Mouse (Mus musculus): Measurements from ENCODE around the gene Psmd13. TPM values are rescaled to one million over a fixed set of nuclear protein-coding genes. Genes with fewer than 3 reads are reported as not detected.
A peak's percentile ranks its signal among the peaks of the same experiment; 100 is the strongest.

Gene Psmd13
- polyA plus RNA-seq, 1 experiment from 2014 or later, result 112 TPM

GRCm38 (mm10) chr7:140859997-140860396 is 21.8 kb upstream of the Psmd13 start:
- TF ChIP-seq CTCF (IDR thresholded peaks at IDR 0.05; ENCODE audit: low read depth) (no peak), EP300 (IDR thresholded peaks at IDR 0.05; ENCODE audit: low read depth) (no peak)
- Histone ChIP-seq H3K9me3 (ENCODE audit: low read length) (no peaks in the 10 kb centered on the region), H3K4me3 (ENCODE audit: low read depth, low read length) (no peak overlapping the region), H3K36me3 (replicated peaks; ENCODE audit: insufficient read depth, low read length) (peaks cover 60% of the 10 kb centered on the region), H3K9ac (replicated peaks) (no peak overlapping the region), H3K4me1 (ENCODE audit: insufficient read depth) (peaks cover 16% of the 10 kb centered on the region), H3K27me3 (ENCODE audit: insufficient read depth, low read length) (no peaks in the 10 kb centered on the region), H3K4me2 (ENCODE audit: low read depth, low read length) (no peak overlapping the region), H3K27ac (ENCODE audit: low read depth) (no peak overlapping the region)
- ATAC-seq (no peak), DNase-seq (no peak)
- 78% methylated on average over 6 of the region's 6 CpGs for WGBS (ENCODE audit: insufficient replicate concordance)

- TF ChIP-seq CTCF (IDR thresholded peaks at IDR 0.05; ENCODE audit: low read depth) (no peak), EP300 (IDR thresholded peaks at IDR 0.05; ENCODE audit: low read depth) (no peak)
- H3K27me3 ChIP-seq (ENCODE audit: insufficient read depth, low read length), result no peaks in the 10 kb centered on the region
- peaks cover 12% of the 10 kb centered on the region for H3K4me1 ChIP-seq (ENCODE audit: insufficient read depth)
- H3K27ac ChIP-seq (ENCODE audit: low read depth), result no peak overlapping the region
- no peak overlapping the region for H3K4me3 ChIP-seq (ENCODE audit: low read depth, low read length)
- ATAC-seq (no peak), DNase-seq (no peak)
- H3K36me3 ChIP-seq (replicated peaks; ENCODE audit: insufficient read depth, low read length), result peaks cover 61% of the 10 kb centered on the region
- H3K9me3 ChIP-seq (ENCODE audit: low read length), result no peaks in the 10 kb centered on the region
- WGBS (ENCODE audit: insufficient replicate concordance), result 82% methylated on average over 5 of the region's 5 CpGs
- no peak overlapping the region for H3K9ac ChIP-seq (replicated peaks)
- H3K4me2 ChIP-seq (ENCODE audit: low read depth, low read length), result no peak overlapping the region
These were observed 21.0 kb upstream of the Psmd13 start for GRCm38 (mm10) chr7:140860728-140861127.

DNA sequence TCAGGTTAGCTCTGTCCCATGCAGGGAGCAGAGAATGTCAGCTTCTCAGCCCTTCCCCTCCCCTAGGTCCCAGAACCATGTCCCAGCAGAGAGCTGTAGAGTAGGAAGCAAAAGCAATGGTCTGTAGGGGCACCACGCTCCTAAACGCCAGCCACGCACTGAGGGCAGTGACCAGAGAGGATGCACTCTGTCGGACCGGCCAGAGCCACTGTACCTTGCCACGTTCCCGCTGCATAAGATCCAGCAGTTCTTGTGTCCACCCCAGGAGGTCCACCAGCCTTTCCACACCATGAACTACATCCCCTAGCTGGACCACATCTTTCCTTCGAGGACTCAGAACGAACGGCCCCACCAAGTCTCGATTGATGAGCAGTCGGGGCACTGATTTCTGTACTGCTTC is 17.0 kb upstream of the Psmd13 start:
- TF ChIP-seq EP300 (IDR thresholded peaks at IDR 0.05; ENCODE audit: low read depth), result no peak
- TF ChIP-seq CTCF (IDR thresholded peaks at IDR 0.05; ENCODE audit: low read depth), result no peak
- Histone ChIP-seq H3K27me3 (ENCODE audit: insufficient read depth, low read length) (no peaks in the 10 kb centered on the region), H3K27ac (ENCODE audit: low read depth) (no peak overlapping the region), H3K4me1 (ENCODE audit: insufficient read depth) (no peaks in the 10 kb centered on the region), H3K9me3 (ENCODE audit: low read length) (no peaks in the 10 kb centered on the region), H3K4me3 (ENCODE audit: low read depth, low read length) (no peak overlapping the region), H3K4me2 (ENCODE audit: low read depth, low read length) (no peak overlapping the region), H3K9ac (replicated peaks) (no peak overlapping the region), H3K36me3 (replicated peaks; ENCODE audit: insufficient read depth, low read length) (peaks cover 70% of the 10 kb centered on the region)
- no peak for ATAC-seq
- WGBS (ENCODE audit: insufficient replicate concordance), result 89% methylated on average over 12 of the region's 12 CpGs
- no peak for DNase-seq

DNA sequence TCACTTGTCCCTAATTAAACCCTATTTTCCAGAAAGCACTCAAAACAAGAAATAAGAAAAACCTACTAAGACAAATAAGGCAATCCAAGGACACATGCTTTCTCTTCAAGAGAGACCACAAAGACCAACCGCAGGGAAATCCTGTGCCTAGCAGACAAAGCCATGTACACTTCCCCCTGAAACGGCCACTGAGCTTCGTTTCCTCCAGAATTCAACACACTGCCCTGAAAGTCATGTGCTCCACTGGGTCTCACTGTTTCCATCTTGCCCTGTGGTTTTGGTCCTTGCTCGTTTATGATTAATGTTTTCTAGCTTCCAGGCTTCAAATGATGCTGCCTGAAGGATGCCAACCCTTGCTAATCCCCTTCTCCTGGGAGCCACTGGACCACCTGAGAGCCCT is 7.5 kb upstream of the Psmd13 start:
- peak; percentile 46; the same call in 1 of the 2 replicates for ATAC-seq
- Histone ChIP-seq H3K27ac (ENCODE audit: low read depth) (peak overlapping the region; percentile 48; the same call in 1 of the 2 replicates), H3K9ac (replicated peaks) (no peak overlapping the region), H3K27me3 (ENCODE audit: insufficient read depth, low read length) (no peaks in the 10 kb centered on the region), H3K4me1 (ENCODE audit: insufficient read depth) (peaks cover 14% of the 10 kb centered on the region), H3K9me3 (ENCODE audit: low read length) (no peaks in the 10 kb centered on the region), H3K36me3 (replicated peaks; ENCODE audit: insufficient read depth, low read length) (peaks cover 39% of the 10 kb centered on the region), H3K4me2 (ENCODE audit: low read depth, low read length) (no peak overlapping the region), H3K4me3 (ENCODE audit: low read depth, low read length) (no peak overlapping the region)
- DNase-seq, result no peak
- no peak for TF ChIP-seq CTCF (IDR thresholded peaks at IDR 0.05; ENCODE audit: low read depth)
- TF ChIP-seq EP300 (IDR thresholded peaks at IDR 0.05; ENCODE audit: low read depth), result no peak
- WGBS (ENCODE audit: insufficient replicate concordance), result 44% methylated on average over 4 of the region's 4 CpGs

- peaks cover 25% of the 10 kb centered on the region for H3K36me3 ChIP-seq (replicated peaks; ENCODE audit: insufficient read depth, low read length)
- H3K27ac ChIP-seq (ENCODE audit: low read depth), result no peak overlapping the region
- no peak overlapping the region for H3K9ac ChIP-seq (replicated peaks)
- H3K27me3 ChIP-seq (ENCODE audit: insufficient read depth, low read length), result no peaks in the 10 kb centered on the region
- H3K4me1 ChIP-seq (ENCODE audit: insufficient read depth), result peaks cover 20% of the 10 kb centered on the region
- WGBS (ENCODE audit: insufficient replicate concordance), result 48% methylated on average over 6 of the region's 6 CpGs
- H3K4me3 ChIP-seq (ENCODE audit: low read depth, low read length), result no peak overlapping the region
- no peaks in the 10 kb centered on the region for H3K9me3 ChIP-seq (ENCODE audit: low read length)
- DNase-seq (no peak), ATAC-seq (no peak)
- no peak overlapping the region for H3K4me2 ChIP-seq (ENCODE audit: low read depth, low read length)
- TF ChIP-seq CTCF (IDR thresholded peaks at IDR 0.05; ENCODE audit: low read depth), result no peak
- TF ChIP-seq EP300 (IDR thresholded peaks at IDR 0.05; ENCODE audit: low read depth), result no peak
These were observed 4.4 kb upstream of the Psmd13 start for GRCm38 (mm10) chr7:140877364-140877763.

DNA sequence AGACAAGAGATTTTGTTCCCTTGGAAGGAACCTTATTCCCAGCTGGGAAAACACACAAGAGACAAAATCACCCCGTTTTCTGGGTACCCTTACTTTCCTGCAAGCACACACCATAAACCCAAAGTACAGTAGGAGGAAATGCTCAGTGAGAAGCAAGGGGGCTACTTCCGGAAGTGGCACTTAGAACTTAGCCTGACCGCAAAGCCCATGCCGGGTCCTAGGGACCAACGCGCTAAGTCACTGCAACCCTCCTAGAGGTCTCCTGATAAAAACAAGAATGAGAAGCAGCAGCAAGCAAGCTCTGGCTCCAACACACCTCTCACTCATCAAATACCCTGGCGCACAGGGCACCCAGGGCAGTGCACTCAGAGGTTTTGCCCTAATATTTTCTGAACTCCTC is 2.4 kb upstream of the Psmd13 start:
- TF ChIP-seq EP300 (IDR thresholded peaks at IDR 0.05; ENCODE audit: low read depth) (no peak), CTCF (IDR thresholded peaks at IDR 0.05; ENCODE audit: low read depth) (no peak)
- DNase-seq (no peak), ATAC-seq (no peak)
- Histone ChIP-seq H3K9ac (replicated peaks) (peak overlapping the region; percentile 47), H3K4me1 (ENCODE audit: insufficient read depth) (peaks cover 25% of the 10 kb centered on the region), H3K9me3 (ENCODE audit: low read length) (no peaks in the 10 kb centered on the region), H3K4me3 (ENCODE audit: low read depth, low read length) (no peak overlapping the region), H3K27me3 (ENCODE audit: insufficient read depth, low read length) (no peaks in the 10 kb centered on the region), H3K27ac (ENCODE audit: low read depth) (peak overlapping the region; percentile 93), H3K36me3 (replicated peaks; ENCODE audit: insufficient read depth, low read length) (peaks cover 23% of the 10 kb centered on the region), H3K4me2 (ENCODE audit: low read depth, low read length) (peak overlapping the region; percentile 89)
- WGBS (ENCODE audit: insufficient replicate concordance), result 32% methylated on average over 7 of the region's 7 CpGs

GRCm38 (mm10) chr7:140880419-140880818 is 1.3 kb upstream of the Psmd13 start:
- H3K27ac ChIP-seq (ENCODE audit: low read depth), result peak overlapping the region; percentile 93
- H3K9ac ChIP-seq (replicated peaks), result peak overlapping the region; percentile 90; the same call in 1 of the 2 replicates
- peaks cover 17% of the 10 kb centered on the region for H3K36me3 ChIP-seq (replicated peaks; ENCODE audit: insufficient read depth, low read length)
- H3K4me2 ChIP-seq (ENCODE audit: low read depth, low read length), result peak overlapping the region; percentile 89
- peaks cover 22% of the 10 kb centered on the region for H3K4me1 ChIP-seq (ENCODE audit: insufficient read depth)
- ATAC-seq (peak; percentile 66), DNase-seq (peak; percentile 46)
- H3K4me3 ChIP-seq (ENCODE audit: low read depth, low read length), result peak overlapping the region; percentile 88; the same call in 1 of the 2 replicates
- 28% methylated on average over 3 of the region's 3 CpGs for WGBS (ENCODE audit: insufficient replicate concordance)
- H3K9me3 ChIP-seq (ENCODE audit: low read length), result no peaks in the 10 kb centered on the region
- H3K27me3 ChIP-seq (ENCODE audit: insufficient read depth, low read length), result no peaks in the 10 kb centered on the region
- TF ChIP-seq EP300 (IDR thresholded peaks at IDR 0.05; ENCODE audit: low read depth), result peak; percentile 74
- no peak for TF ChIP-seq CTCF (IDR thresholded peaks at IDR 0.05; ENCODE audit: low read depth)

Measured in liver, postnatal 0 days (tissue).